Mouse (Mus musculus) MEL (cell line): ENCODE measurements at regions not wholly inside any gene's neighbourhood (a gene's known extent, or its start where the extent isn't known, plus 50 kb on each side); places are given as distances from the start of the nearest gene placed in this dataset.

ENCODE experiments used
- DNase-seq: peaks from one replicate; pipeline ENCODE4 v3.0.0; 2011; ENCODE audit warnings: low read depth, low spot score
- H3K27ac ChIP-seq: 2 replicates; pipeline ENCODE4 v1.5.1; 2012; ENCODE audit warnings: low read depth, mild to moderate bottlenecking, control low read depth, low read length, moderate library complexity; ENCODE audit not compliant: control insufficient read depth
- H3K27me3 ChIP-seq, 2 experiments: fragments of 150-350 bp in 1 of 2; sonication (generic) in 1 of 2; 2 replicates each; pipeline ENCODE4 v1.6.1; 2012; ENCODE audit warnings: low read length in 2 of 2, mild to moderate bottlenecking in 2 of 2, improper control_type of control experiment in 1 of 2, moderate library complexity in 1 of 2; ENCODE audit not compliant: insufficient read depth in 2 of 2, control insufficient read depth in 1 of 2
- H3K36me3 ChIP-seq, 2 experiments: 2 replicates each; pipeline ENCODE4 v1.6.1; 2012 to 2014; ENCODE audit warnings: low read length in 2 of 2, improper control_type of control experiment in 1 of 2, inconsistent platforms in 1 of 2, mild to moderate bottlenecking in 1 of 2; ENCODE audit not compliant: insufficient read depth in 2 of 2, control insufficient read depth in 1 of 2
- H3K4me1 ChIP-seq, 2 experiments: fragments of 150-350 bp in 1 of 2; sonication (generic) in 1 of 2; 2 replicates each; pipeline ENCODE4 v1.6.1; 2012; ENCODE audit warnings: low read length in 2 of 2, improper control_type of control experiment in 1 of 2, mild to moderate bottlenecking in 1 of 2; ENCODE audit not compliant: insufficient read depth in 2 of 2, control insufficient read depth in 1 of 2
- H3K4me3 ChIP-seq, 2 experiments: fragments of 150-350 bp in 1 of 2; sonication (generic) in 1 of 2; 2 replicates each; pipeline ENCODE4 v1.5.1; 2012; ENCODE audit warnings: low read depth in 2 of 2, low read length in 2 of 2, mild to moderate bottlenecking in 2 of 2, moderate library complexity in 2 of 2, control low read depth in 1 of 2, improper control_type of control experiment in 1 of 2; ENCODE audit not compliant: control insufficient read depth in 1 of 2, insufficient read depth in 1 of 2
- H3K79me2 ChIP-seq: 2 replicates; pipeline ENCODE4 v1.6.1; 2012; ENCODE audit warnings: mild to moderate bottlenecking, low read length, moderate library complexity; ENCODE audit not compliant: control insufficient read depth, poor library complexity, insufficient read depth
- H3K9ac ChIP-seq: 2 replicates; pipeline ENCODE4 v1.6.1; 2012; ENCODE audit warnings: low read depth, mild to moderate bottlenecking, control low read depth, low read length, moderate library complexity; ENCODE audit not compliant: control insufficient read depth, poor library complexity, severe bottlenecking
- H3K9me3 ChIP-seq: fragments of 150-350 bp; sonication (generic); replicated peaks from 2 replicates; pipeline ENCODE4 v1.6.1; 2012; ENCODE audit warnings: mild to moderate bottlenecking, low read length, improper control_type of control experiment, moderate library complexity; ENCODE audit not compliant: insufficient read depth
- BHLHE40 ChIP-seq: IDR thresholded peaks from 2 replicates; pipeline ENCODE4 v1.6.1; 2012; ENCODE audit warnings: low read depth, mild to moderate bottlenecking, inconsistent platforms, low read length, improper control_type of control experiment, borderline replicate concordance
- CHD1 ChIP-seq: IDR thresholded peaks from 2 replicates; pipeline ENCODE4 v1.6.1; 2012; ENCODE audit warnings: low read depth, mild to moderate bottlenecking, inconsistent platforms, low read length, improper control_type of control experiment
- CTCF ChIP-seq, 3 experiments: IDR thresholded peaks in 2 of 3; conservative IDR thresholded peaks in 1 of 3; 2 replicates each; pipeline ENCODE4 v1.5.1; 2011 to 2012; ENCODE audit warnings: low read length in 3 of 3, low read depth in 2 of 3, mild to moderate bottlenecking in 2 of 3, improper control_type of control experiment in 1 of 3, inconsistent platforms in 1 of 3, mixed read lengths in 1 of 3, moderate library complexity in 1 of 3; ENCODE audit not compliant: control insufficient read depth in 1 of 3, insufficient read depth in 1 of 3, poor library complexity in 1 of 3, severe bottlenecking in 1 of 3
- ELF1 ChIP-seq: IDR thresholded peaks from 2 replicates; pipeline ENCODE4 v1.6.1; 2014; ENCODE audit warnings: low read depth, mild to moderate bottlenecking, inconsistent platforms, low read length, improper control_type of control experiment, moderate library complexity
- ETS1 ChIP-seq: IDR thresholded peaks from 2 replicates; pipeline ENCODE4 v1.6.1; 2012; ENCODE audit warnings: low read depth, mild to moderate bottlenecking, inconsistent platforms, low read length, improper control_type of control experiment, moderate library complexity
- HCFC1 ChIP-seq: IDR thresholded peaks from 2 replicates; pipeline ENCODE4 v1.6.1; 2012; ENCODE audit warnings: low read depth, mild to moderate bottlenecking, inconsistent platforms, low read length, improper control_type of control experiment, moderate library complexity
- JUND ChIP-seq: IDR thresholded peaks from 2 replicates; pipeline ENCODE4 v1.6.1; 2011; ENCODE audit warnings: low read depth, mild to moderate bottlenecking, improper control_type of control experiment, low read length
- MAFK ChIP-seq: IDR thresholded peaks from 2 replicates; pipeline ENCODE4 v1.6.1; 2011; ENCODE audit warnings: low read depth, mild to moderate bottlenecking, low read length, improper control_type of control experiment, borderline replicate concordance
- MAX ChIP-seq: IDR thresholded peaks from 2 replicates; pipeline ENCODE4 v1.6.1; 2011; ENCODE audit warnings: low read length, improper control_type of control experiment
- MAZ ChIP-seq: IDR thresholded peaks from 2 replicates; pipeline ENCODE4 v1.6.1; 2012; ENCODE audit warnings: low read depth, mild to moderate bottlenecking, inconsistent platforms, low read length, improper control_type of control experiment
- MXI1 ChIP-seq: IDR thresholded peaks from 2 replicates; pipeline ENCODE4 v1.6.1; 2011; ENCODE audit warnings: mild to moderate bottlenecking, low read depth, low read length, improper control_type of control experiment
- MYC ChIP-seq: IDR thresholded peaks from 2 replicates; pipeline ENCODE4 v1.6.1; 2011; ENCODE audit warnings: low read depth, mild to moderate bottlenecking, low read length, improper control_type of control experiment, moderate library complexity
- POLR2A ChIP-seq, 2 experiments: IDR thresholded peaks; 2 replicates each; pipeline ENCODE4 v1.6.1; 2011 to 2012; ENCODE audit warnings: low read length in 2 of 2, mild to moderate bottlenecking in 2 of 2, control low read depth in 1 of 2, improper control_type of control experiment in 1 of 2, low read depth in 1 of 2, moderate library complexity in 1 of 2; ENCODE audit not compliant: control insufficient read depth in 1 of 2, insufficient read depth in 1 of 2, poor library complexity in 1 of 2
- POLR2AphosphoS5 ChIP-seq: IDR thresholded peaks from 2 replicates; pipeline ENCODE4 v1.6.1; 2012; ENCODE audit warnings: low read depth, borderline replicate concordance, mild to moderate bottlenecking, inconsistent platforms, low read length, moderate library complexity, mixed read lengths
- RAD21 ChIP-seq: IDR thresholded peaks from 2 replicates; pipeline ENCODE4 v1.6.1; 2011; ENCODE audit warnings: mild to moderate bottlenecking, low read depth, low read length, improper control_type of control experiment
- RCOR1 ChIP-seq: IDR thresholded peaks from 2 replicates; pipeline ENCODE4 v1.6.1; 2012; ENCODE audit warnings: low read depth, mild to moderate bottlenecking, inconsistent platforms, low read length, improper control_type of control experiment
- TBP ChIP-seq: IDR thresholded peaks from 2 replicates; pipeline ENCODE4 v1.8.0; 2011; ENCODE audit warnings: low read depth, low read length, improper control_type of control experiment
- UBTF ChIP-seq: IDR thresholded peaks from 2 replicates; pipeline ENCODE4 v1.6.1; 2012; ENCODE audit warnings: low read depth, mild to moderate bottlenecking, inconsistent platforms, low read length, improper control_type of control experiment, moderate library complexity, borderline replicate concordance; ENCODE audit not compliant: insufficient read depth
- ZMIZ1 ChIP-seq: IDR thresholded peaks from 2 replicates; pipeline ENCODE4 v1.6.1; 2012; ENCODE audit warnings: low read depth, mild to moderate bottlenecking, inconsistent platforms, low read length, improper control_type of control experiment, moderate library complexity
- ZNF384 ChIP-seq: IDR thresholded peaks from 2 replicates; pipeline ENCODE4 v1.6.1; 2012; ENCODE audit warnings: low read depth, mild to moderate bottlenecking, inconsistent platforms, low read length, improper control_type of control experiment

- Histone ChIP-seq H3K9ac (no peak overlapping the region), H3K79me2 (no peaks in the 10 kb centered on the region), H3K4me3 (no peak overlapping the region), H3K9me3 (no peaks in the 10 kb centered on the region), H3K27me3 (no peaks in the 10 kb centered on the region), H3K27ac (no peak overlapping the region), H3K36me3 (no peaks in the 10 kb centered on the region), H3K4me1 (no peaks in the 10 kb centered on the region)
- TF ChIP-seq POLR2A (IDR thresholded peaks at IDR 0.05; ENCODE audit: control insufficient read depth in 1 of 2, insufficient read depth in 1 of 2, low read depth in 1 of 2, low read length in 2 of 2, poor library complexity in 1 of 2) = no peak
- TF ChIP-seq MAFK = no peak
- no peak for TF ChIP-seq POLR2AphosphoS5
- no peak for TF ChIP-seq ETS1
- no peak for TF ChIP-seq ELF1
- no peak for TF ChIP-seq UBTF
- TF ChIP-seq BHLHE40 = no peak
- TF ChIP-seq MYC = no peak
- no peak for TF ChIP-seq ZNF384
- no peak for TF ChIP-seq CHD1
- TF ChIP-seq MAZ = no peak
- TF ChIP-seq RAD21 = no peak
- no peak for DNase-seq
These were observed 537.0 kb downstream of the Ebf1 start for GRCm38 (mm10) chr11:45154070-45154469.

GRCm38 (mm10) chr11:45154497-45154896 lies 537.4 kb downstream of the Ebf1 start:
- H3K9ac ChIP-seq = no peak overlapping the region
- H3K27ac ChIP-seq = no peak overlapping the region
- no peak for TF ChIP-seq ZMIZ1
- TF ChIP-seq POLR2A (IDR thresholded peaks at IDR 0.05; ENCODE audit: control insufficient read depth in 1 of 2, insufficient read depth in 1 of 2, low read depth in 1 of 2, low read length in 2 of 2, poor library complexity in 1 of 2) = no peak
- no peak for TF ChIP-seq MXI1
- TF ChIP-seq TBP = no peak
- no peak for TF ChIP-seq JUND
- TF ChIP-seq ZNF384 = no peak
- no peak for DNase-seq
- H3K79me2 ChIP-seq = no peaks in the 10 kb centered on the region
- no peak overlapping the region for H3K4me3 ChIP-seq
- H3K27me3 ChIP-seq = no peaks in the 10 kb centered on the region
- H3K36me3 ChIP-seq = no peaks in the 10 kb centered on the region
- no peaks in the 10 kb centered on the region for H3K4me1 ChIP-seq
- H3K9me3 ChIP-seq = no peaks in the 10 kb centered on the region

GRCm38 (mm10) chr11:45155782-45156181 lies 538.7 kb downstream of the Ebf1 start:
- no peak for TF ChIP-seq CTCF (IDR thresholded peaks at IDR 0.05 in 2 of 3, conservative IDR thresholded peaks at IDR 0.05 in 1 of 3; ENCODE audit: control insufficient read depth in 1 of 3, insufficient read depth in 1 of 3, low read depth in 2 of 3, low read length in 3 of 3, poor library complexity in 1 of 3, severe bottlenecking in 1 of 3)
- no peak for TF ChIP-seq RAD21
- TF ChIP-seq RCOR1 = no peak
- no peak for TF ChIP-seq ETS1
- no peak for TF ChIP-seq MAX
- no peak for TF ChIP-seq MYC
- TF ChIP-seq POLR2A (IDR thresholded peaks at IDR 0.05; ENCODE audit: control insufficient read depth in 1 of 2, insufficient read depth in 1 of 2, low read depth in 1 of 2, low read length in 2 of 2, poor library complexity in 1 of 2) = no peak
- TF ChIP-seq HCFC1 = no peak
- TF ChIP-seq ZNF384 = no peak
- no peak for TF ChIP-seq CHD1
- TF ChIP-seq UBTF = no peak
- no peak for DNase-seq
- no peaks in the 10 kb centered on the region for H3K9me3 ChIP-seq
- no peaks in the 10 kb centered on the region for H3K4me1 ChIP-seq
- no peaks in the 10 kb centered on the region for H3K79me2 ChIP-seq
- no peak overlapping the region for H3K27ac ChIP-seq
- no peaks in the 10 kb centered on the region for H3K36me3 ChIP-seq
- no peaks in the 10 kb centered on the region for H3K27me3 ChIP-seq
- no peak overlapping the region for H3K9ac ChIP-seq
- H3K4me3 ChIP-seq = no peak overlapping the region
